Mouse (Mus musculus) WW6 (cell line): ENCODE data around the gene Tmem220.

Experiments used
- DNase-seq: peaks from one replicate; pipeline ENCODE4 v3.0.0-alpha.2; 2013; ENCODE audit warnings: low read depth, low spot score

Gene Tmem220

DNA sequence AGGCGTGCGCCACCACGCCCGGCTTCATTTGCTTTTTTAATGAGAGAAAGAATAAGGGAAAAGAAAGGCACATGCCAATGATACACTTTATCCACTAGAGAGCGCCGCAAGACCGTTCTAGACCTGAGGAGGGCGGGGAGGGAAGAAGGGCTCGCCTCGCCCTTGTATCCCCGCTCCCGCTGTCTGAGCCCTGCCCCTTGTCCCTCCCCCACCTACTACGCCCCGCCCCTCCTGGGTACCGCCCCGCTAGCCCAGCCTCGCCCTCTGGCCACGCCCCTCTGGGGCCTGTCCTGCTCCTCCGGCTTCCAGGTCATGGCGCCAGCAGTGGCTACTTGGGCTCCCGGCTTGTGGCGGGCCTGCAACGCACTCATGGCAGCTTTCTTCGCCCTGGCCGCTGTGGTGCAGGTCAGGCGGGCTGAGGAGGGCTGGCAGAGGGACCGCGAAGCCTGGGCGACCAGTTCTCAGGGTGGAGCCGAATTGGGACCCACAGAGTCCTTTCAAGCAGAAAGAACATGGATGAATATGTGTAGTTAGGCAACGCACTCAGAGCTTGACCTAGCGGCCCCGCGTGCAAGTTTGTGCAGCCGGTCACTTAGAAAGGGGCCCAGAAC lies at the start of gene Tmem220:
Tmem220 (plus strand) TSS at position 288 of the 611 bp plus-strand sequence.
- peak; percentile 93 for DNase-seq

DNA sequence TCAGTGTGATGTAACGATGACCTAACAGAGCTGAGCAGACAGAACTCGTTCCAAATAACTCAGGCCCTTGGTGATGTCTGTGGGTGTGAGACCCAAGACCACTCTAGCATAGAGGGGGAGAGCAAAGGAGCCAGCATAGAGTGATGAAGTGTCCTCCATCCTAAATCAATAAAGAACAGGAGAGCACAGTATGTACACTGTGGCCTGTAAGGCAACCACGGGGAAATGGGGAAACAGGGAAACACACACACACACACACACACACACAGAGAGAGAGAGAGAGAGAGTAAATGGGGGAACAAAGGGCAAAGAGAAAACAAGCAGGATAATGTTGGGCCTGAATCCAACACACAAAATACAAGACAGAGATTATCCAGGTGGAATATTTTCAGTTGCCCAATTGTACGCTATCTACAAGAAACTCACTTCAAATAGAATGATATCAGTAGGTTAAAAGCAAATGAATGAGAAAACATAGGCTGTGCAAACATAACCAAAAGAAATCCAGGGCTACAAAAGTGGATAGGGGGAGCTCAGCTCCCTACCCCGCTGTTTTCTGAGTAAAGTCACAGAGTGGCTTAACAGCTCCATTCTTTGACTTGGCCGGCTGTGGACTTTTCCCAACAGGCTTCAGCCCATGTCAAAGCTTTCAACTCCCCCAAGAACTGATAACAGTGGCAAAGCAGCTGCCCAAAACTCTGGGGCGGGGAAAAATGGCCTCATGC lies 49.2 kb upstream of the Tmem220 start:
- DNase-seq = no peak

DNA sequence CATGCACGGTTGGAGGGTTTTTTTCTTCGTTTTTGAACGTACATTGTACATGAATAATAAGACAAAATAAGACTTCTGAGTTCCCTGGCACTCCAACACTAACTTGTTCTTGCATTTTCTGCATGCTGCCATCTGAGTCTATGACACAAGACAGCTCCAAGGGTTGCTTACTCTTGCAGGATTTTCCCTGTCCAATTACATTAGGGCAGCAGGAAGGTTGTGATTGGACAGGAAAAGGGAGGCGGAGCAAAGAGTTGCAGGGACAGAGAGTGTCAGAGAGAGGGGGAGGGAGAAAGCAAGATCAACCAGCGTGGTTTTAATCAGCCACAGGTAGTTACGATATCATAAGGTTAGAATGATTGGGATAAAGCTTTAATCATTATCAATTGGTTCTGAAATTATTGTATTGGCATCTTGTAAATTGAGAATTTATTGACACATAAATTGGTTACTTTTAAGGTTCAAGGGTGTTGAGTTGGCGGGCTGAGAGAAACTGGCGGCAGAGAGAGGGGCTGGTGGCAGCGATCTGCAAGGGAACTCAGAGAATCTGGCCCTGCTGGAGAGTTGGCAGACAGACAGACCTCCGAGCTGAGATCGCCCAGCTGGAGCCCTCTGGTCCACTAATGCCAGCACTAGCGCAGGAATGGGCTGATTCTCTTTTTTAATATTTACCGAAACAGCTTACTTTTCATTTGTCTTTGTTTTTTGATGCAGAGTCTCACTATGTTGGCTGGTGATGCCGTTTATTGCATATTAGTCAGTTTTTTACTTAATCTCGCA lies 43.4 kb upstream of the Tmem220 start:
- no peak for DNase-seq

DNA sequence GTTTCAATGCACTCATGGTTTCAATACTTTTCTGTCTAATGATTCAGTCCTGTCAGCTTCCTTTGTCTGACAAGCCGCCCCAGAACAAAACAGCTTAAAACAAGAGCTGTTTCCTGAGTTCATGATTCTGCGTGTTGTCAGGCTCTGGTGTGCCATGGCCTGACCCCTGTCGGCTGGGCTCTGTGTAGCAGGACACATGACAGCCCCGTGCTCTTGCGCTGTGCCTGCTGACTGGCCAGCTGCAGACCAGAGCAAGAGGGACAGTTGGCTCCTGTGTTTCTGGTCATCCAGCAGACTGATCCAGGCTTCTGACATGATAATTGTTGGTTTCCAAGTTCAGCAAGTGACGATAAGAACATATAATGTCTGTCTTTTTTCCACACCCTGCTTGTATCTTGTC lies 42.2 kb upstream of the Tmem220 start:
- DNase-seq = no peak

DNA sequence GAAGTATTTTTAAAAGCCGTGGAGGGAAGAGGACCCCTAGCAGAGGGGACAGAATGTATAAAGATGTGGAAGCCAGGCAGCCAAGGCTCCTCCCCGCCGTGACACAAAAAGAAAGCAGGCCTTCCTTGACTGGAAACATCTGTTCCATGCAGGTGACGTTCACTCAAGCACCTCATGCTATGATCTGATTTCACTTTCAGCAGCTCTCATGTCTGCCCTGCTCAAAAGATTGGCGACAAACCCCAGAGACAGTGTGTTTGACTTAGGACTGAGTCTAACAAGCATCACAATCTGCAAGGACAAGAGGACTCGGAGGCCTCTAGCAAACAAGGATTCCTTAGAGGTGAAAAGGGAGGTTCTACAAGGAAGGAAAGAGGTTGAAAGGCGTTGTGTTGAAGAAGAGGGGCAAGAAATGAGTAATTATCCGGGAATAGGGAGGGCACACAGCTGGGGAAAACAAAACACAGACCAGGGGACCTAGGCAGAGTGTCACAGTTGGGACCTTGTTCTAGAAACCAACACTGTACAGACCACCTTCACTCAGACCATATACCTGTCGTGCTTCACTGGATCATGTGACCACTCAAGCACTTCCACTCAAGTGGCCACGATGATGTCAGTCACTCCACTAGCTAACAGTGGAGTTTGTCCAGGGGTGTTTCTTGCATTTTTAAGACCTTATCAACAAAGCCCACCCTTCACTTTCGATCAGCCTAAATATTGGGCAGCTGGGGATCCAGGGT lies 41.4 kb upstream of the Tmem220 start:
- no peak for DNase-seq

- no peak for DNase-seq
Measured at GRCm38 (mm10) chr11:66984165-66985135, 40.5 kb upstream of the Tmem220 start.

- DNase-seq = no peak
Measured at GRCm38 (mm10) chr11:66985136-66985702, 39.7 kb upstream of the Tmem220 start.

DNA sequence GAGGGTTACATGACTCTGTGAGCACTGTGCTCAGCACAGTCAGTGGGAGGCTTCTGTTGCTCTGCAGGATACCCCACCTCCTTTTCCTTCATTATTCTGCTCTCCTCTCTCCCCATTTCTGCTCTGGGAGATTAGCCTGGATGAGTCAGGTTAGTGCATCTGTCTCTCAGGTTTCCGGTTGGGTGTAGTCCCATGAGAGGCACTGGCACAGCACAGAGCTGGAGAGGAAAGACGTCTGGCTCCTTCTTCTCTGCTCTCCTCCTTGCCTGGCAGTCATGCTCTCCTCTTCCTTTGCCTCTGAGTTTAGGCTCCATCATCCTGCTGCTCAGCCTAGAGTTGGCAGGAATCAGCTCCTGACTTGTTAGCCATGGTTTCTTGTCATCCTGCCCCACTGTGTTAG lies 32.8 kb upstream of the Tmem220 start:
- DNase-seq = no peak

- DNase-seq = no peak
Measured at GRCm38 (mm10) chr11:66993674-66994073, 31.3 kb upstream of the Tmem220 start.

DNA sequence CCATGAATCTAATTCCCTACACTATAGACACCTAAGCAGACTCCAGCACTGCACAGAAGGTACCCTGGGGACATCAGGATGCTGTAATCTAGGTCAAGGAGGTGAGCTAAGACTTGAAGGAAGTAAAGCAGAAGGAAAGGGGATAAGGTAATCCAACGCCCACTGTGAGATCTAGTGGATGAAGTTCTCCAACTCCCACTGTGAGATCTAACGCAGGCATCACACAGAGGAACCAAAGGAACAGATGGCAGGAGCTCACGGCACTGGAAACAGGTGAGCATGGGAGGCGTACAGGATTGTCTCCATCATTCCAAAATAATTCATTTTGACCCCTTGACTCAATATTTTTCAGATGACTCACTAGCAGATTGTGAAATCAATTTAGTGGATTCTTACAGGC lies 28.5 kb upstream of the Tmem220 start:
- DNase-seq = no peak

DNA sequence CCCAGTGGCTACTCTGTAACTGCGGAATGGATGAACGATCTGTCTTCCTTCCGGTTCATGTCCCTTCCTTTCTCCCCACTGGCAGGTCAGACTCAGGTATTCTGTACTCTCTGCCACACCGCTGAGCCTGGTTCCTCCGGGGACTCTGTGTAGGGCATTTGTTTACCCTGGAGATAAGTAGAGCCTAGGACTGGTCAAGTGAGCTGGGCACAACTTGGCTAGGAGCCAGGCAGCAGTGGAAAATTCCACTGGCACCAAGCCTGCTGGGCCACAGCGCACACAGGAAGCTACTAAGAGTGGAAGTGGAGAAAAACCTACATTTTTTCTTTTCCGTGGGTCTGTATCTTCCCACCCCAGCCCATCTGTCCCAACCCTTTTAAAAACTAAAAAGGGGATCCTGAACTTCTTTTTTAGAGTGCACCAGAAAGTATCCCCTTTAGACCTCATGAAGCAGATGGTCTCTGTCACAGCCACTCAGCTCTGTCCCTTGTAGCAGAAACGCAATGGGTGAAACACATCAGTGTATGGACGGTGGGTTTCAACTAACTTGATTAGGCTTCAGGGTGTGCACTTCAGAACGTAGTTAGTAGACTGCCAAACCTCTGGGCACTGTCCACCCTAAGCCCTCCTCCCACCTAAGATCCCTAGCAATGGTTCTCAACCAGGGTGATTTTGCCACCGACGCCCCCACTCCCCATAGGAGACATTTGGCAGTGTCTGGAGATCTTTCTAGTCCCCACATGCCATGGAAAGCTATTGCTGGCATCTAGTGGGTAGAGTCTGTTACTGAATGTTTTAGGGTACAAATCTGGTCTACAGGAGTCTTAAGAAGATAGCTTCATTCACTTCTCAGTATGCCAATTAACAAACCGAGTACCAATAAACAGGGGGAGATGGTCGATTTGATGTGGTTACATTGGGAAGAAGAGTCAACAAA lies 26.2 kb upstream of the Tmem220 start:
- no peak for DNase-seq

- no peak for DNase-seq
Measured at GRCm38 (mm10) chr11:67000671-67001070, 24.3 kb upstream of the Tmem220 start.

DNA sequence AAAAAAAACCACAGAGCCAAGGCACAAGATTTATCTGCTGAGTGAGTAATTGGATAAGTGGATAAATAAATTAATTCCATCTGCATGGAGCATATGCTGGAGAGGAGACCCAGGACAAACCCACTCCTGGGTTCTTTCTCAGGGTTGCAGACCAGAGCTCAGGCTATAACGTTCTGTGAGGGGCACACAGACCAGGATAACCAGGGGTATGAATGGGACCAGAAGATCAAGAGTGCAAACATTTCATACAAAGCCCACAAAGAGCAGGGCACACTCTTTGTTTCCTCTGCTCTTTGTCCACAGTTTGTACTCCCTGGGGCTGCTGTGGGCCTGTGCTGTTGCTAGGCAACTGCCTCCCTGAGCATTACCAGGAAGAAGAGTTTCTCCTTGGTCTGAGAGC lies 23.2 kb upstream of the Tmem220 start:
- no peak for DNase-seq

DNA sequence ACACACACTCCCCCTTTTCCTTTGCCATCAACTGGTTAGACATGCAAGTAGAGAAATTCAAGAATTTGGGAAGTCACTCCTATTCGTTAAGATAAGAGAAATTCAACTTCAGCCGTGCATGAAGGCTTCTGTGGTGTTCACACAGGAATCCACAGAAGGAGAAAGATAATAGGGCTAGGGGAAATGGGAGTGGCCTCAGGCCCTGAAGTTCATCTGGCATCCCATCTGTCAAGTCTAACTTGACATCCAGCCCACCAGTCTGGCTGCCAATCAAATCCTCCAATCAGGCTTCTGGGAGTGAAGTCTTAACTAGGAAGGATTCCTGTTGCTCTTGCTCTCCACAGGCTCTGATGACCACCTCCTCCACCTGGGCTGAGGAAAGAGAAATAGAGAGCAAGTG lies 22.0 kb upstream of the Tmem220 start:
- DNase-seq = no peak

DNA sequence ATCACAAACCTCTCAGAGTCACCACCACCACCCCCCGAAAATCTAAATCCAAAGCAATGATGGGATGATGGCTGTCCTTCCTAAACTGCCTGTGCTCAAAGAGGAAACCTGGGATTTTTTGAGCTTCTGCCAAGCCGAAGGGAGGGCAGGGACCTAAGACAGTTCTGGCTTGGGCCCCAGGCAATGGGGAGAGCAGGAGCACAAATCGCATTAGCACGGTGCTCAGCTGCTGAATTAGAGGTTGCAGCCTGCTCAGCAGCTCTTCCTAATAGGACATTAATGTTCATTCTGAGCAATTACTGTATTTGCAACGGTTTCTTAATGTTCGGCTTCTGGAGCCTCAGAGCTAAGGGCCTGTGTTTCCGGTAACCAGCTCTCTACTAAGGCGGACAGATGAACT lies 17.0 kb upstream of the Tmem220 start:
- DNase-seq = no peak

GRCm38 (mm10) chr11:67008528-67008927 lies 16.4 kb upstream of the Tmem220 start:
- DNase-seq = no peak

DNA sequence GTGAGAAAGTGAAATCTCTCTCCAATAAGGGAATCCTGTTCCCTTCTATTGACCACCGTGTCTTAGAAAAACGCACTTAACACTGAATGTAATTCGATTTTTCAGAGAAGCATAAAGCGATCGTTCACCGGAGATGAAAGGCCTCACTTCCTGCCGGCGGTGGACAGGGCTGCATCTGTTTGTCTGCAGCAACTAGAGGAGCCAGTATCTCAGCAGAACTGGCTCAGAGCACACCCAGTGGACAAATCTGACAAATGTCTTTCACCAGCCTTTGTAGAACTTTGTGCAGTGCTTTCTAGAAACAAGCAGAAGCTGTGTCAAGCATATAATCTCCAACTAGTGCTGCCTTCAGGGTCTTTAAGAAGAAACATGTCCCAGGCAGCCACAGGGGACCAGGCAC lies 14.5 kb upstream of the Tmem220 start:
- no peak for DNase-seq

- no peak for DNase-seq
Measured at GRCm38 (mm10) chr11:67011635-67012034, 13.3 kb upstream of the Tmem220 start.

- DNase-seq = no peak
Measured at GRCm38 (mm10) chr11:67017801-67018591, 7.0 kb upstream of the Tmem220 start.
